Mouse (Mus musculus) stomach, embryonic 16.5 days (tissue): ENCODE results near the gene Rabep1. TPM values are rescaled to one million over a fixed set of nuclear protein-coding genes. Genes with fewer than 3 reads are reported as not detected.

Experiments
- ATAC-seq: fragments of 200-750 bp; cut with Nextera tagmentation; 2 replicates; pipeline ENCODE4 v1.8.0; 2017; ENCODE audit warnings: moderate number of reproducible peaks, moderate TSS enrichment; ENCODE audit not compliant: insufficient read depth, low FRiP score
- H3K27ac ChIP-seq: fragments of 300-500 bp; sonication (generic); 2 replicates; pipeline ENCODE4 v1.5.1; 2014; ENCODE audit warnings: low read length
- H3K27me3 ChIP-seq: fragments of 300-500 bp; sonication (generic); 2 replicates; pipeline ENCODE4 v1.6.1; 2014; ENCODE audit warnings: low read length, control low read depth, mixed read lengths; ENCODE audit not compliant: control insufficient read depth, insufficient read depth
- H3K36me3 ChIP-seq: fragments of 300-500 bp; sonication (generic); 2 replicates; pipeline ENCODE4 v1.6.1; 2014; ENCODE audit warnings: low read length; ENCODE audit not compliant: control insufficient read depth, insufficient read depth
- H3K4me1 ChIP-seq: fragments of 300-500 bp; sonication (generic); 2 replicates; pipeline ENCODE4 v1.6.1; 2014; ENCODE audit warnings: low read length, control low read depth, mixed read lengths; ENCODE audit not compliant: control insufficient read depth, insufficient read depth
- H3K4me2 ChIP-seq: fragments of 300-500 bp; sonication (generic); 2 replicates; pipeline ENCODE4 v1.6.1; 2014; ENCODE audit warnings: low read depth, low read length, mixed read lengths
- H3K4me3 ChIP-seq: fragments of 300-500 bp; sonication (generic); replicated peaks from 2 replicates; pipeline ENCODE4 v1.5.1; 2014; ENCODE audit warnings: mild to moderate bottlenecking, low read length
- H3K9ac ChIP-seq: fragments of 300-500 bp; sonication (generic); 2 replicates; pipeline ENCODE4 v1.6.1; 2014; ENCODE audit warnings: low read length
- H3K9me3 ChIP-seq: fragments of 300-500 bp; sonication (generic); replicated peaks from 2 replicates; pipeline ENCODE4 v1.6.1; 2016; ENCODE audit warnings: low read length, control low read depth; ENCODE audit not compliant: control insufficient read depth
- WGBS: fragments of 180-500 bp; shearing (Covaris S2); extraction: QIAGEN DNeasy Blood & Tissue Kit; methylation state at CpG from one replicate; pipeline ENCODE4 v1.1.7; 2014; 5-methylcytosine and 5-hydroxymethylcytosine counted together
- polyA plus RNA-seq: library from polyadenylated mRNA; unstranded; fragments of >200 nt; fragmentation: Nextera tagmentation; extraction: Ambion mirVana; gene quantifications from 2 replicates; pipeline ENCODE4 v1.2.1, GENCODE M21; 2015

Rabep1 gene
- polyA plus RNA-seq, 1 experiment from 2014 or later = 27.5 TPM

DNA sequence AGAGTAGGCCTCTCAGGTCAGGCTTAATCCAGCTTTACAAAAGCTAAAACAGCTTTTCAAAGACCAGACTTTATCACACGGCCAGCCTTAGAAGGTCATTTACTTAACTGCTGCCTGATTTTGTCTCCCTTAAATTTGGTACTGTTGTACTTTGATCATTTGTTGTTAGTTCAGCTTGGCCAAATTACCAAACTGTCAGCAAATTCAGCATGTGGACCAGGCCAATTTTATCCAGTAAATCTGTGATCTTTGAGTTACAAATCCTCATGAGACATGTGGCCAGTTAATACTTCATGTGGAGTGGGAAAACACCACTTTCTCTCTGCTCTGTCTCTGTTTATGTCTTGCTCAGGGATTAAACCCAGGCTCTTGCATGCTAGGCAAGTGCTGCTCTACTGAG is 128.0 kb downstream of the Rabep1 start:
- Histone ChIP-seq H3K4me1 (peaks cover 16% of the 10 kb centered on the region), H3K9me3 (no peaks in the 10 kb centered on the region), H3K9ac (no peak overlapping the region), H3K27ac (no peak overlapping the region), H3K4me2 (no peak overlapping the region), H3K36me3 (no peaks in the 10 kb centered on the region; the same call in 1 of the 2 replicates), H3K4me3 (no peak overlapping the region), H3K27me3 (no peaks in the 10 kb centered on the region)
- no peak for ATAC-seq
- WGBS = 72% methylated on average over 1 of the region's 1 CpGs

DNA sequence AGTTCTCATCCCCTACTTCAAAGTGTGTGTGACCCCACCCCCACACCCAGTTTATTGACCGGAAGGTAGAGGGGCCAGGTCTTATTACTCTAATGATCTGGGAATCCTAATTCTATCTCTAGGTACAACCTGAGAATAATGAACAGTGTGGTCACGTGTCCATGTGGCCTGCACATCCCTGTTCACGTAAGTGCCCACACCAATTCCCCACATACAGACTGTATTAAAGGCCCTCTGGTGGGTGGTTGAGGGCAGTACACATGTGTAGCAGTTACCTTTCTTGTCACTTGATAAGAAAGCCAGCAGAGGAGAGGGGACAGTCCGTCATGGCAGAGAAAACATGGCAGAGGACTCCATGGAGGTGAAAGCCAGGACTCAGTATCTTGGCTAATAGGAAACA is 129.4 kb downstream of the Rabep1 start:
- H3K9me3 ChIP-seq = no peaks in the 10 kb centered on the region
- no peak for ATAC-seq
- H3K27me3 ChIP-seq = no peaks in the 10 kb centered on the region
- H3K4me1 ChIP-seq = peaks cover 9% of the 10 kb centered on the region; the same call in 1 of the 2 replicates
- H3K36me3 ChIP-seq = peaks cover 5% of the 10 kb centered on the region
- H3K4me3 ChIP-seq = no peak overlapping the region
- no peak overlapping the region for H3K9ac ChIP-seq
- 69% methylated on average over 4 of the region's 4 CpGs for WGBS
- H3K4me2 ChIP-seq = no peak overlapping the region
- H3K27ac ChIP-seq = no peak overlapping the region

DNA sequence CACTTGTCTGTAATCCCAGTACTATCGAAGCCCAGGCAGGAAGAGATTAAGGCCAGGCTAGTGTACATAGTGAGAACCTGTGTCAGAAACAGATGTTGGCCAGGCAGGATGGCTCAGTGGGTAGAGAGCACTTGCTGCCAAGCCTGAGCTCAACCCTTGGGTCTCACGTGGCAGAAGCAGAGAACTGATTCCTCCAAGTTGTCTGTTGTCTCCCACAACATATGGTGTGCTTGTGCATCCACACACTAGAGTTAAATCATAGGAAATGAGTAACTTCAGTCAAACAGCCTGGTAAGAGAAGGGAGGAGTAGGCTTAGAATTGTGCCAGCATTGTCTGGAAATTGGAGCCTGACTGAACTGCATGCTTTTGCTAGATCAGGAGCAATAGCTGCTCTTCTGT is 130.6 kb downstream of the Rabep1 start:
- peaks cover 7% of the 10 kb centered on the region; the same call in 1 of the 2 replicates for H3K4me1 ChIP-seq
- H3K36me3 ChIP-seq = peaks cover 5% of the 10 kb centered on the region
- H3K4me2 ChIP-seq = no peak overlapping the region
- no peak overlapping the region for H3K27ac ChIP-seq
- H3K27me3 ChIP-seq = no peaks in the 10 kb centered on the region
- no peak for ATAC-seq
- H3K4me3 ChIP-seq = no peak overlapping the region
- no peaks in the 10 kb centered on the region for H3K9me3 ChIP-seq
- WGBS = 70% methylated on average over 2 of the region's 2 CpGs
- no peak overlapping the region for H3K9ac ChIP-seq

DNA sequence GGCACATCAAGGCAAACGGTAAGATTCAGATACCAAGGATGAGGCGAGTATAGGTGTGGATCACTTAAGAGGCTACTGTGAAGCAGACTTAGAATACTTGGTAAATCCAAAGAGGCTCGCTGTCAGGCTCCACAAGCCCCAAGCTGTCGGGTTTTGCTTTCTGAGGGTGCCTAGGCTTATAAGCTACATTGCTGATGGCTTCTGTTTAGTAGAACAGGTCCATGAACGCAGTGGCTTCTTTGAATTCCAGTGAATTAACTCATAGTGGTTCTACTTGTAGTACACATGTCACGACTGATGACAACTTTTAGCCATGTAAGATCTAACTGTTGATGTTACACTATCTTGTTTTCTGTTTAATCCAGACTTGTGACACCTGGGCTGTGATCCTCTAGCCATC is 132.7 kb downstream of the Rabep1 start:
- 89% methylated on average over 6 of the region's 6 CpGs for WGBS
- H3K9ac ChIP-seq = no peak overlapping the region
- H3K4me2 ChIP-seq = no peak overlapping the region
- ATAC-seq = no peak
- peaks cover 5% of the 10 kb centered on the region for H3K36me3 ChIP-seq
- no peaks in the 10 kb centered on the region for H3K9me3 ChIP-seq
- H3K27ac ChIP-seq = no peak overlapping the region
- H3K4me1 ChIP-seq = peaks cover 8% of the 10 kb centered on the region; the same call in 1 of the 2 replicates
- no peak overlapping the region for H3K4me3 ChIP-seq
- no peaks in the 10 kb centered on the region for H3K27me3 ChIP-seq

DNA sequence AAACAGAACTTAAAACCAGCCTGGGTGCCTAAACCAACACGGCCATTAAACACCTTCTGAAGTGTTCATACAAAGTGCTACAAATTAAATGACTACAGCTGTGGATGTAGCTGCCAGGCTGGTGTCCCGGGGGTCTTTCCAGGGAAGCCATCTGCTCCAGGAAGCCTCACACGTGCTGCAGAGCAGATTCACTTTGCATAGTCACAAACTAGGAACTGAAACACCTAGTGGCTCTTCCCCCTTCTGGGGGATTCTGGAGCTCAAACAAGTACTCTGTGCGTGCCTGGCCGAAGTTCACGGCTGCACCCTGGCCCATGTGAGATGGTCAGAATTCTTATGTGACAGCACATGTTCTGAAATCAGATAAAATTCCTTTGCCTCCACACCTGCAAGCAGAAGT is 135.7 kb downstream of the Rabep1 start:
- H3K4me2 ChIP-seq = no peak overlapping the region
- no peak for ATAC-seq
- no peak overlapping the region for H3K9ac ChIP-seq
- WGBS = 81% methylated on average over 6 of the region's 6 CpGs
- no peaks in the 10 kb centered on the region for H3K9me3 ChIP-seq
- peaks cover 8% of the 10 kb centered on the region; the same call in 1 of the 2 replicates for H3K4me1 ChIP-seq
- no peak overlapping the region for H3K27ac ChIP-seq
- peaks cover 5% of the 10 kb centered on the region for H3K36me3 ChIP-seq
- no peak overlapping the region for H3K4me3 ChIP-seq
- no peaks in the 10 kb centered on the region for H3K27me3 ChIP-seq

DNA sequence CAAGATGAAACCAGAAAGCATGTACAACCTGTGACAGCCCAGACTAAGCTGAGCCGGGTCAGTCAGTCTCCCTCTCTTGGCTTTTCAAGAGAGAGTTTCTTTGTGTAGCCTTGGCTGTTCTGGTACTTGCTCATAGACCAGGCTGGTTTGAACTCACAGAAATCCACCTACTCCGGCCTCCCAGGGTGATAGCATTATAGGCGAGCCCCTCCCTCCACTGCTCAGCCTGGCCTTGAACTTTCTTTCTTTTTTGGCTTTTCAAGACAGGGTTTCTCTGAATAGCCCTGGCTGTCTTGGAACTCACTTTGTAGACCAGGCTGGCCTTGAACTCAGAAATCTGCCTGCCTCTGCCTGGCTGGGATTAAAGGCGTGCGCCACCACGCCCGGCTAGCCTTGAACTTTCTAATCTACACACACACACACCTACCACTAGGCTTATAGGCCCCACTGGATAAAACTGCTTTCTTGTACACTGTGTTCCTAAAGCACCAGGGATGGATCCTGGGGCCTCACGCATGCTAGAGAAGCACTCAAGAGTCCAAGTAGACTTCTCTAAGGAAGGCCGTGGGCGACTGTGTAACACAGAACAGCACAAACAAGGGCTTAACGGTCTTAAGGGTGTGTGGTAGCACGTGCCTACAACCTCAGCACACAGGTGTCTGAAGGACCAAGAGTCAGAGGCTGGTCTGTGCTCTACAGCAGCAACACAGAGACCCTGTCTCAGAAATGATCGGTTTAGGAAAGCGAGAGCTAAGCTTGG is 136.4 kb downstream of the Rabep1 start:
- H3K36me3 ChIP-seq = peaks cover 5% of the 10 kb centered on the region
- ATAC-seq = no peak
- H3K9ac ChIP-seq = no peak overlapping the region
- no peaks in the 10 kb centered on the region for H3K9me3 ChIP-seq
- peak overlapping the region; percentile 81; the same call in 1 of the 2 replicates for H3K4me2 ChIP-seq
- H3K27ac ChIP-seq = no peak overlapping the region
- peaks cover 8% of the 10 kb centered on the region; the same call in 1 of the 2 replicates for H3K4me1 ChIP-seq
- WGBS = 90% methylated on average over 14 of the region's 14 CpGs
- no peaks in the 10 kb centered on the region for H3K27me3 ChIP-seq
- H3K4me3 ChIP-seq = no peak overlapping the region

DNA sequence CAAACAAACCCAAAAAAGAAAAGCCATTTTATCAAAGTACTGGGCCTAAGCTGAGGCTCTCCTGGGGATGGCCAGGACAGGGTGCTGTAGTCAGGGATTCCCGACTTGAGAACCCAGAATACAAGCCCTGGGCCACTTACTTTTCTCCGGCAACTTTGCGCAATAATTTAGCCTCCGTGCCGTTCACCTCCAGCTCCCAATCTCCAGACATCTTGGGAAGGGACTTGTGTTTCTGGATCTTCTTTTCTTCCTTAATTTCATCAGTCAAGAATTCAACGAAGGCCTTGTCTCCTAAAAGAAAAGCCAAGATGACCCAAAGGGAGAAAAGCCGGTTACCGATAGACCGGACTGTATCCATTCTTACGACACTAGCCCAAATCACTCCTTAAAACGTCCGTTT is 137.5 kb downstream of the Rabep1 start:
- Histone ChIP-seq H3K27ac (no peak overlapping the region), H3K27me3 (no peaks in the 10 kb centered on the region)

DNA sequence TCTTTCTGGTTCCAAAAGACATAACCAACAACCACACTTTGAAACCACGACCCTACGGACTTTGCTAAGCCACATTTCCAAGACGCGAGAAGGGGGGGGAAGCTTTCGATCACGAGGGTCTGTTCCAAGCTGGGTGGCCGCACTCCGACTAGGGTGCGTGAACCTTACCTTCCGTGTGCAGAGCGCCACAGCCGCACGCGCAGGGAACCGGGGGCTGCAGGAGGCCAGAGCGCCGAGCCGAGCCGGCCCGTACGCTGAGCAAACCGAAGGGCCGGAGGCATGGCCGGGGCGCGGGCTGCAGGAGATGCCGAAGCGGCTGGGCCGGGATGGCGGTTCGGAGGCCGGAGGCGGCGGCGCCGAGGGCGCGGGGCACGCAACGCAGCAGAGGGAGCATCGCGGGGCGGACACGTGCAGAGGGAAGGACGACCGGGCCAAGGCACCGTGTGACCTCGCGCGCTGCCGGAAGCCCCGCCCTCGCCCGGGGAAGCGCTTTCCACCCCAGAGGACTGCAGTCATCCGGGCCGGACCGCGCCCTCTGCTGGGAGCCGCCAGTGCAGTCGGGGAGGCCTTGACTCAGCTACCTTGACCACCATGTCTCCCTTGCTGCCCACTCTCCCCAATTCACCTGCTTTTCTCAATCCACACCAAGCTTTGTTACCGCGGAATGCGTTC is 138.1 kb downstream of the Rabep1 start, which contains the start of gene C1qbp:
C1qbp (minus strand) TSS at position 470 of the 672 bp plus-strand sequence.
- H3K27ac ChIP-seq = peak within 1 kb of the TSS; percentile 54; the same call in 1 of the 2 replicates
- H3K27me3 ChIP-seq = no peaks in the 10 kb centered on the region
- peak within 1 kb of the TSS; percentile 94 for H3K9ac ChIP-seq
- peaks cover 20% of the 10 kb centered on the region for H3K36me3 ChIP-seq
- WGBS = under 1% methylated on average over 64 of the region's 64 CpGs
- H3K4me2 ChIP-seq = peak within 1 kb of the TSS; percentile 81
- H3K4me3 ChIP-seq = peak within 1 kb of the TSS; percentile 85
- peak; percentile 96 for ATAC-seq
- H3K4me1 ChIP-seq = peaks cover 8% of the 10 kb centered on the region; the same call in 1 of the 2 replicates
- no peaks in the 10 kb centered on the region for H3K9me3 ChIP-seq

More for the DNA sequence above, 137.5 kb downstream of the Rabep1 start:
- no peaks in the 10 kb centered on the region for H3K9me3 ChIP-seq
- H3K36me3 ChIP-seq = peaks cover 13% of the 10 kb centered on the region
- peak overlapping the region; percentile 81 for H3K4me2 ChIP-seq
- peak overlapping the region; percentile 85 for H3K4me3 ChIP-seq
- no peak for ATAC-seq
- WGBS = 5% methylated on average over 12 of the region's 12 CpGs
- peak overlapping the region; percentile 94 for H3K9ac ChIP-seq
- H3K4me1 ChIP-seq = peaks cover 8% of the 10 kb centered on the region; the same call in 1 of the 2 replicates
